Mouse (Mus musculus): Measurements from ENCODE around the gene Naaladl2. TPM values are rescaled to one million over a fixed set of nuclear protein-coding genes. Genes with fewer than 3 reads are reported as not detected.
"Not testable (repeated sequence)": the region's sequence is repeated elsewhere in the genome, so short reads cannot be mapped to it uniquely, and the experiment has no call there.

Gene Naaladl2
- polyA plus RNA-seq, 1 experiment from 2014 or later, result 3.9 TPM

GRCm38 (mm10) chr3:25074266-25074665 lies 69.8 kb downstream of the Naaladl2 start:
- no peak overlapping the region for H3K4me3 ChIP-seq (replicated peaks; ENCODE audit: low read depth, low read length)
- H3K9ac ChIP-seq (ENCODE audit: low read depth, low read length), result no peak overlapping the region
- H3K9me3 ChIP-seq (replicated peaks; ENCODE audit: low read length), result no peaks in the 10 kb centered on the region
- no peak overlapping the region for H3K27ac ChIP-seq
- DNase-seq (ENCODE audit: low spot score) (no peak), ATAC-seq (replicated peaks; ENCODE audit: low FRiP score, low read depth) (no peak)
- no peak for TF ChIP-seq CTCF (IDR thresholded peaks at IDR 0.05; ENCODE audit: low read depth)
- H3K4me1 ChIP-seq (replicated peaks; ENCODE audit: insufficient read depth, low read length), result no peaks in the 10 kb centered on the region
- H3K27me3 ChIP-seq (ENCODE audit: insufficient read depth, low read length), result no peaks in the 10 kb centered on the region
- no peaks in the 10 kb centered on the region for H3K36me3 ChIP-seq (ENCODE audit: insufficient read depth, low read length)
- 78% methylated on average over 4 of the region's 4 CpGs for WGBS
- no peak overlapping the region for H3K4me2 ChIP-seq (ENCODE audit: low read length)

- Histone ChIP-seq H3K27ac (no peak overlapping the region), H3K4me2 (ENCODE audit: low read length) (no peak overlapping the region), H3K4me3 (replicated peaks; ENCODE audit: low read depth, low read length) (no peak overlapping the region), H3K9ac (ENCODE audit: low read depth, low read length) (no peak overlapping the region), H3K9me3 (replicated peaks; ENCODE audit: low read length) (no peaks in the 10 kb centered on the region), H3K4me1 (replicated peaks; ENCODE audit: insufficient read depth, low read length) (no peaks in the 10 kb centered on the region), H3K36me3 (ENCODE audit: insufficient read depth, low read length) (no peaks in the 10 kb centered on the region), H3K27me3 (ENCODE audit: insufficient read depth, low read length) (no peaks in the 10 kb centered on the region)
- DNase-seq (ENCODE audit: low spot score) (no peak), ATAC-seq (replicated peaks; ENCODE audit: low FRiP score, low read depth) (no peak)
- 78% methylated on average over 6 of the region's 6 CpGs for WGBS
- no peak for TF ChIP-seq CTCF (IDR thresholded peaks at IDR 0.05; ENCODE audit: low read depth)
Observed at GRCm38 (mm10) chr3:25073821-25074220, 70.2 kb downstream of the Naaladl2 start.

DNA sequence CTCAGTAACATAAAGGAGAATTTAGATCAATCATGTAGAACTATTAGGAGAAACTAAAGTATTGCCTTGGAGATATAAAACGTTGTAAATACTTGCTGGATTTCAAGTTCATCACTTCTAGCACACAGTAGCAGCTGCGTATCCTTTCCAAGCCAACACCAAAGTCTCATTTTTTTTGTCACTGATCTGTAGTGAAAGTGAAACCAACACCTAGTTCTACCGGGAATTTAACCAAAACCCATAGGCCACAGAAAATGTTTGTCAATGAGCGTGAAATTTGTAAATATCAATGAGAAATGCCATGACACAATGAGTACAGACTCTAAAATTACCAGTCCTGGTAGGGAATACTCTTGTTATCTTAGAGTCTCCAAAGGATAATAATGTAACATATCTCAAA lies 80.8 kb downstream of the Naaladl2 start:
- WGBS, result 77% methylated on average over 4 of the region's 4 CpGs
- H3K4me3 ChIP-seq (replicated peaks; ENCODE audit: low read depth, low read length), result no peak overlapping the region
- ATAC-seq (replicated peaks; ENCODE audit: low FRiP score, low read depth) (no peak), DNase-seq (ENCODE audit: low spot score) (no peak)
- TF ChIP-seq CTCF (IDR thresholded peaks at IDR 0.05; ENCODE audit: low read depth), result no peak
- H3K36me3 ChIP-seq (ENCODE audit: insufficient read depth, low read length), result no peaks in the 10 kb centered on the region
- no peaks in the 10 kb centered on the region for H3K4me1 ChIP-seq (replicated peaks; ENCODE audit: insufficient read depth, low read length)
- H3K9ac ChIP-seq (ENCODE audit: low read depth, low read length), result no peak overlapping the region
- no peaks in the 10 kb centered on the region for H3K27me3 ChIP-seq (ENCODE audit: insufficient read depth, low read length)
- H3K9me3 ChIP-seq (replicated peaks; ENCODE audit: low read length), result no peaks in the 10 kb centered on the region
- H3K4me2 ChIP-seq (ENCODE audit: low read length), result no peak overlapping the region
- H3K27ac ChIP-seq, result no peak overlapping the region

DNA sequence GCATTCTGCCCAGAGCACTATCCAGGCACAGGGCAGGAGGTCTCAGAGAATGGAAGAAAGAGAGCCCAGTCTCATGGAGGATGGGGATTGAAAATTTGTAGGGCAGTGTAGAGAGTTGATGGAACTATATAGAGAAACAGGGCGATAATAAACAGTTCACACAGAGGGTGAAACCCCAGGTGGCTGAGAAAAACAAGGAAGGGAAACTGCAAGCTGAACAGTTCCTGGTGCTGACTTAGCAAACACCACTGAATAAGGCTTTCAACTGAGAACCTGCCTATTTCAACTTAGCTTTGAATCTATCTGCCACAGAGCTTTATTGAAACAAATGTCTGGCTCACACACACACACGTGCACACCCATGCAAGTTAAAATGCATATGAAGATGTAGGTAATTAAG lies 91.1 kb downstream of the Naaladl2 start:
- Histone ChIP-seq H3K9me3 (replicated peaks; ENCODE audit: low read length) (no peaks in the 10 kb centered on the region), H3K27ac (no peak overlapping the region), H3K4me3 (replicated peaks; ENCODE audit: low read depth, low read length) (no peak overlapping the region), H3K36me3 (ENCODE audit: insufficient read depth, low read length) (no peaks in the 10 kb centered on the region), H3K27me3 (ENCODE audit: insufficient read depth, low read length) (no peaks in the 10 kb centered on the region), H3K4me2 (ENCODE audit: low read length) (no peak overlapping the region), H3K4me1 (replicated peaks; ENCODE audit: insufficient read depth, low read length) (no peaks in the 10 kb centered on the region), H3K9ac (ENCODE audit: low read depth, low read length) (no peak overlapping the region)
- 27% methylated on average over 2 of the region's 2 CpGs for WGBS
- DNase-seq (ENCODE audit: low spot score), result no peak
- no peak for ATAC-seq (replicated peaks; ENCODE audit: low FRiP score, low read depth)
- TF ChIP-seq CTCF (IDR thresholded peaks at IDR 0.05; ENCODE audit: low read depth), result no peak

DNA sequence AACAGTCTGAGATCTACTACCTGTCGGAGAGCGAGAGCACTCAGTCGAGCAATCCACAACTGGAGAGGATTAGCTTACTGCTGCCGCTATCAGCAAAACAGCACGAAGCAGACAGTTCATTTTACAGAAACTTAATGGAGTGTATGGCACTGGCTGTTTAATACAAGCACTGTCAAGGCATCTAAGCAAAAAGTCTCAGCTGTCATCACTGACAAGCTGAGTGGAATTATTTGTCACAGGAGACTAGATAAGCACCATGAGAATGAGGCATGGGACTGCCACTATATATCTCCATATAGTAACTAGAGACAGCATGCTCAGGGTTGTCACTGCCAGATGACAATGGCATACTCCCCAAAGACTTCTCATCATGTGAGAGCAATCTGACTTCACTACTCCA lies 124.1 kb downstream of the Naaladl2 start:
- no peak for TF ChIP-seq CTCF (IDR thresholded peaks at IDR 0.05; ENCODE audit: low read depth)
- Histone ChIP-seq H3K9me3 (replicated peaks; ENCODE audit: low read length) (no peaks in the 10 kb centered on the region), H3K4me3 (replicated peaks; ENCODE audit: low read depth, low read length) (no peak overlapping the region), H3K4me1 (replicated peaks; ENCODE audit: insufficient read depth, low read length) (no peaks in the 10 kb centered on the region), H3K36me3 (ENCODE audit: insufficient read depth, low read length) (no peaks in the 10 kb centered on the region), H3K27me3 (ENCODE audit: insufficient read depth, low read length) (no peaks in the 10 kb centered on the region), H3K9ac (ENCODE audit: low read depth, low read length) (no peak overlapping the region), H3K27ac (no peak overlapping the region), H3K4me2 (ENCODE audit: low read length) (no peak overlapping the region)
- 35% methylated on average over 5 of the region's 5 CpGs for WGBS
- ATAC-seq (replicated peaks; ENCODE audit: low FRiP score, low read depth), result no peak; the same call in 1 of the 2 replicates
- peak; percentile 51 for DNase-seq (ENCODE audit: low spot score)

- Histone ChIP-seq H3K4me2 (ENCODE audit: low read length) (no peak overlapping the region), H3K4me3 (replicated peaks; ENCODE audit: low read depth, low read length) (no peak overlapping the region), H3K9ac (ENCODE audit: low read depth, low read length) (no peak overlapping the region), H3K36me3 (ENCODE audit: insufficient read depth, low read length) (no peaks in the 10 kb centered on the region), H3K9me3 (replicated peaks; ENCODE audit: low read length) (no peaks in the 10 kb centered on the region), H3K27ac (no peak overlapping the region), H3K27me3 (ENCODE audit: insufficient read depth, low read length) (no peaks in the 10 kb centered on the region), H3K4me1 (replicated peaks; ENCODE audit: insufficient read depth, low read length) (no peaks in the 10 kb centered on the region)
- TF ChIP-seq CTCF (IDR thresholded peaks at IDR 0.05; ENCODE audit: low read depth), result no peak
- WGBS, result 93% methylated on average over 1 of the region's 1 CpGs
- DNase-seq (ENCODE audit: low spot score) (no peak), ATAC-seq (replicated peaks; ENCODE audit: low FRiP score, low read depth) (no peak)
Observed at GRCm38 (mm10) chr3:25010751-25011150, 133.3 kb downstream of the Naaladl2 start.

GRCm38 (mm10) chr3:25006802-25007201 lies 137.3 kb downstream of the Naaladl2 start:
- H3K4me1 ChIP-seq (replicated peaks; ENCODE audit: insufficient read depth, low read length), result not testable (repeated sequence)

More at GRCm38 (mm10) chr3:25006802-25007201, 137.3 kb downstream of the Naaladl2 start:
- not testable (repeated sequence) for H3K36me3 ChIP-seq (ENCODE audit: insufficient read depth, low read length); ATAC-seq (replicated peaks; ENCODE audit: low FRiP score, low read depth); H3K9ac ChIP-seq (ENCODE audit: low read depth, low read length); DNase-seq (ENCODE audit: low spot score); H3K27me3 ChIP-seq (ENCODE audit: insufficient read depth, low read length); H3K4me3 ChIP-seq (replicated peaks; ENCODE audit: low read depth, low read length); H3K9me3 ChIP-seq (replicated peaks; ENCODE audit: low read length); H3K4me2 ChIP-seq (ENCODE audit: low read length); H3K27ac ChIP-seq
- 62% methylated on average over 2 of the region's 2 CpGs for WGBS

Measured in kidney, postnatal 0 days (tissue).